Mouse (Mus musculus): ENCODE data around the gene Cd2ap.

Cd2ap gene

GRCm38 (mm10) chr17:42860370-42860769 lies 16.1 kb downstream of the Cd2ap start:
- DNase-seq (ENCODE audit: low read depth, low spot score): no peak

GRCm38 (mm10) chr17:42857506-42857905 lies 19.0 kb downstream of the Cd2ap start:
- DNase-seq (ENCODE audit: low read depth, low spot score): no peak

- no peak for DNase-seq (ENCODE audit: low read depth, low spot score)
Observed at GRCm38 (mm10) chr17:42847108-42847507, 29.4 kb downstream of the Cd2ap start.

GRCm38 (mm10) chr17:42837193-42837592 lies 39.3 kb downstream of the Cd2ap start:
- no peak for DNase-seq (ENCODE audit: low read depth, low spot score)

- DNase-seq (ENCODE audit: low read depth, low spot score): peak; percentile 90
Observed at GRCm38 (mm10) chr17:42822787-42823186, 53.7 kb downstream of the Cd2ap start.

- DNase-seq (ENCODE audit: low read depth, low spot score): no peak
Observed at GRCm38 (mm10) chr17:42815374-42815773, 61.1 kb downstream of the Cd2ap start.

GRCm38 (mm10) chr17:42792412-42792975 lies 84.0 kb downstream of the Cd2ap start:
- DNase-seq (ENCODE audit: low read depth, low spot score): no peak

- DNase-seq (ENCODE audit: low read depth, low spot score): peak; percentile 19
Observed at GRCm38 (mm10) chr17:42790787-42791186, 85.7 kb downstream of the Cd2ap start.

- no peak for DNase-seq (ENCODE audit: low read depth, low spot score)
Observed at GRCm38 (mm10) chr17:42789723-42790122, 86.7 kb downstream of the Cd2ap start.

- peak; percentile 50 for DNase-seq (ENCODE audit: low read depth, low spot score)
Observed at GRCm38 (mm10) chr17:42788686-42789453, 87.6 kb downstream of the Cd2ap start.

- DNase-seq (ENCODE audit: low read depth, low spot score): peak; percentile 87
Observed at GRCm38 (mm10) chr17:42782156-42782757, 94.2 kb downstream of the Cd2ap start.

- no peak for DNase-seq (ENCODE audit: low read depth, low spot score)
Observed at GRCm38 (mm10) chr17:42753791-42754190, 122.7 kb downstream of the Cd2ap start.

- peak; percentile 6 for DNase-seq (ENCODE audit: low read depth, low spot score)
Observed at GRCm38 (mm10) chr17:42752173-42752572, 124.3 kb downstream of the Cd2ap start.

GRCm38 (mm10) chr17:42745657-42746420 lies 130.6 kb downstream of the Cd2ap start:
- DNase-seq (ENCODE audit: low read depth, low spot score): peak; percentile 53
